Mouse (Mus musculus): Measurements from ENCODE around the gene Eml2. TPM values are rescaled to one million over a fixed set of nuclear protein-coding genes. Genes with fewer than 3 reads are reported as not detected.

Eml2 gene
- total RNA-seq, 2 experiments from 2014 or later: 131 to 138 TPM

GRCm38 (mm10) chr7:19179936-19180335 is 3.7 kb downstream of the Eml2 start:
- Histone ChIP-seq H3K4me3 (peak overlapping the region; percentile 70; the same call in 1 of the 2 replicates), H3K27ac (no peak overlapping the region)
- no peak for TF ChIP-seq CTCF (IDR thresholded peaks at IDR 0.05)
- no peak for DNase-seq (ENCODE audit: extremely low spot score in 1 of 2, low spot score in 2 of 2)
- intact Hi-C loops (cut with DNase I): loop anchor here (2.0 to 5.0 kb wide), 4 partner anchors 17 to 163 kb away; no protein-coding TSS in a partner anchor

GRCm38 (mm10) chr7:19180862-19181429 is 4.7 kb downstream of the Eml2 start:
- intact Hi-C loops (cut with DNase I): no loop called here
- DNase-seq (ENCODE audit: extremely low spot score in 1 of 2, low spot score in 2 of 2): no peak
- no peak; the same call in 1 of the 2 replicates for TF ChIP-seq CTCF (IDR thresholded peaks at IDR 0.05)
- peak overlapping the region; percentile 27 for H3K4me3 ChIP-seq
- H3K27ac ChIP-seq: no peak overlapping the region; the same call in 1 of the 2 replicates

- no peak for TF ChIP-seq CTCF (IDR thresholded peaks at IDR 0.05)
- no peak for DNase-seq (ENCODE audit: extremely low spot score in 1 of 2, low spot score in 2 of 2)
- no peak overlapping the region for H3K4me3 ChIP-seq
- H3K27ac ChIP-seq: peak overlapping the region; percentile 71; the same call in 1 of the 2 replicates
- intact Hi-C loops (cut with DNase I): no loop called here
Observed at GRCm38 (mm10) chr7:19184250-19184649, 8.0 kb downstream of the Eml2 start.

- Histone ChIP-seq H3K4me3 (no peak overlapping the region), H3K27ac (peak overlapping the region; percentile 71)
- no peak for TF ChIP-seq CTCF (IDR thresholded peaks at IDR 0.05)
- intact Hi-C loops (cut with DNase I): no loop called here
- no peak for DNase-seq (ENCODE audit: extremely low spot score in 1 of 2, low spot score in 2 of 2)
Observed at GRCm38 (mm10) chr7:19184758-19185157, 8.5 kb downstream of the Eml2 start.

GRCm38 (mm10) chr7:19194676-19195075 is 18.5 kb downstream of the Eml2 start:
- intact Hi-C loops (cut with DNase I): no loop called here
- Histone ChIP-seq H3K27ac (no peak overlapping the region), H3K4me3 (no peak overlapping the region)
- DNase-seq (ENCODE audit: extremely low spot score in 1 of 2, low spot score in 2 of 2): no peak
- TF ChIP-seq CTCF (IDR thresholded peaks at IDR 0.05): peak; percentile 44

GRCm38 (mm10) chr7:19196676-19197075 is 20.5 kb downstream of the Eml2 start:
- H3K27ac ChIP-seq: no peak overlapping the region
- TF ChIP-seq CTCF (IDR thresholded peaks at IDR 0.05): peak; percentile 75
- H3K4me3 ChIP-seq: no peak overlapping the region
- intact Hi-C loops (cut with DNase I): loop anchor here (2.0 kb wide), 1 partner anchor 18 kb away; no protein-coding TSS in a partner anchor
- no peak for DNase-seq (ENCODE audit: extremely low spot score in 1 of 2, low spot score in 2 of 2)

GRCm38 (mm10) chr7:19197985-19198384 is 21.8 kb downstream of the Eml2 start:
- intact Hi-C loops (cut with DNase I): loop anchor here (2.0 kb wide), 1 partner anchor 19 kb away; no protein-coding TSS in a partner anchor
- no peak for DNase-seq (ENCODE audit: extremely low spot score in 1 of 2, low spot score in 2 of 2)
- Histone ChIP-seq H3K27ac (no peak overlapping the region), H3K4me3 (no peak overlapping the region)
- peak; percentile 65 for TF ChIP-seq CTCF (IDR thresholded peaks at IDR 0.05)

GRCm38 (mm10) chr7:19201660-19202059 is 25.4 kb downstream of the Eml2 start:
- DNase-seq (ENCODE audit: extremely low spot score in 1 of 2, low spot score in 2 of 2): no peak
- no peak for TF ChIP-seq CTCF (IDR thresholded peaks at IDR 0.05)
- Histone ChIP-seq H3K27ac (no peak overlapping the region), H3K4me3 (no peak overlapping the region)
- intact Hi-C loops (cut with DNase I): no loop called here

GRCm38 (mm10) chr7:19202065-19202850 is 26.0 kb downstream of the Eml2 start:
- DNase-seq (ENCODE audit: extremely low spot score in 1 of 2, low spot score in 2 of 2): no peak
- no peak overlapping the region for H3K4me3 ChIP-seq
- intact Hi-C loops (cut with DNase I): no loop called here
- no peak overlapping the region for H3K27ac ChIP-seq
- TF ChIP-seq CTCF (IDR thresholded peaks at IDR 0.05): no peak

- H3K4me3 ChIP-seq: no peak overlapping the region
- H3K27ac ChIP-seq: no peak overlapping the region
- DNase-seq (ENCODE audit: extremely low spot score in 1 of 2, low spot score in 2 of 2): no peak
- intact Hi-C loops (cut with DNase I): loop anchor here (2.0 kb wide), 1 partner anchor 30 kb away; no protein-coding TSS in a partner anchor
- no peak for TF ChIP-seq CTCF (IDR thresholded peaks at IDR 0.05)
Observed at GRCm38 (mm10) chr7:19208201-19208910, 32.1 kb downstream of the Eml2 start.

GRCm38 (mm10) chr7:19208944-19209472 is 32.8 kb downstream of the Eml2 start:
- TF ChIP-seq CTCF (IDR thresholded peaks at IDR 0.05): peak; percentile 86
- peak; percentile 44 to 52 for DNase-seq (ENCODE audit: extremely low spot score in 1 of 2, low spot score in 2 of 2)
- no peak overlapping the region for H3K27ac ChIP-seq
- no peak overlapping the region for H3K4me3 ChIP-seq
- intact Hi-C loops (cut with DNase I): loop anchor here (2.0 kb wide), 1 partner anchor 30 kb away; no protein-coding TSS in a partner anchor

All from left cerebral cortex, adult 2 months (tissue).